Mouse (Mus musculus) layer of hippocampus, postnatal 36 days (tissue): Measurements from ENCODE around the gene Tpra1. TPM values are rescaled to one million over a fixed set of nuclear protein-coding genes. Genes with fewer than 3 reads are reported as not detected.

Experiments used
- DNase-seq, 2 experiments: peaks; one replicate each; pipeline ENCODE4 v3.0.0; 2022
- total RNA-seq, 2 experiments: library from RNA; stranded (reverse); gene quantifications; 2 replicates each; pipeline ENCODE4 v1.2.3; 2021

Tpra1 gene
- total RNA-seq, 2 experiments from 2014 or later: 45.8 to 48.5 TPM

GRCm38 (mm10) chr6:88928026-88928425, 26.0 kb downstream of the Tpra1 start:
- DNase-seq: no peak

GRCm38 (mm10) chr6:88928576-88928975, 26.5 kb downstream of the Tpra1 start:
- no peak for DNase-seq

GRCm38 (mm10) chr6:88929451-88929850, 27.4 kb downstream of the Tpra1 start:
- no peak for DNase-seq

GRCm38 (mm10) chr6:88930049-88930448, 28.0 kb downstream of the Tpra1 start:
- no peak for DNase-seq

- DNase-seq: no peak
These were observed 29.4 kb downstream of the Tpra1 start for GRCm38 (mm10) chr6:88931449-88931848.

- DNase-seq: no peak
These were observed 32.1 kb downstream of the Tpra1 start for GRCm38 (mm10) chr6:88934132-88934531.

- peak; percentile 69 to 74 for DNase-seq
These were observed 32.8 kb downstream of the Tpra1 start for GRCm38 (mm10) chr6:88934816-88935215.

- peak in 1 of 2 experiments; percentile 4 for DNase-seq
These were observed 33.8 kb downstream of the Tpra1 start for GRCm38 (mm10) chr6:88935735-88936276.

- DNase-seq: no peak
These were observed 34.5 kb downstream of the Tpra1 start for GRCm38 (mm10) chr6:88936342-88937213.

GRCm38 (mm10) chr6:88937214-88937549, 35.1 kb downstream of the Tpra1 start:
- DNase-seq: no peak

- no peak for DNase-seq
These were observed 36.1 kb downstream of the Tpra1 start for GRCm38 (mm10) chr6:88937971-88938663.

- no peak for DNase-seq
These were observed 36.6 kb downstream of the Tpra1 start for GRCm38 (mm10) chr6:88938664-88939055.

GRCm38 (mm10) chr6:88939281-88940089, 37.4 kb downstream of the Tpra1 start:
- no peak for DNase-seq

- no peak for DNase-seq
These were observed 38.3 kb downstream of the Tpra1 start for GRCm38 (mm10) chr6:88940090-88940916.

- no peak for DNase-seq
These were observed 39.6 kb downstream of the Tpra1 start for GRCm38 (mm10) chr6:88941628-88942027.

GRCm38 (mm10) chr6:88942595-88942994, 40.5 kb downstream of the Tpra1 start:
- peak; percentile 67 to 73 for DNase-seq

GRCm38 (mm10) chr6:88943666-88944065, 41.6 kb downstream of the Tpra1 start:
- DNase-seq: no peak

GRCm38 (mm10) chr6:88946442-88946841, 44.4 kb downstream of the Tpra1 start:
- DNase-seq: no peak

- DNase-seq: no peak
These were observed 45.7 kb downstream of the Tpra1 start for GRCm38 (mm10) chr6:88947771-88948170.

- DNase-seq: no peak
These were observed 54.7 kb downstream of the Tpra1 start for GRCm38 (mm10) chr6:88956725-88957124.

GRCm38 (mm10) chr6:88957313-88957712, 55.3 kb downstream of the Tpra1 start:
- DNase-seq: no peak

- DNase-seq: no peak
These were observed 55.8 kb downstream of the Tpra1 start for GRCm38 (mm10) chr6:88957801-88958211.
